Mouse (Mus musculus) midbrain, embryonic 13.5 days (tissue): ENCODE results near the gene Ano6. TPM values are rescaled to one million over a fixed set of nuclear protein-coding genes. Genes with fewer than 3 reads are reported as not detected.

Experiments used
- ATAC-seq: fragments of 200-750 bp; cut with Nextera tagmentation; 2 replicates; pipeline ENCODE4 v1.8.0; 2017; ENCODE audit warnings: mild to moderate bottlenecking, moderate TSS enrichment, moderate library complexity
- H3K27ac ChIP-seq: fragments of 300-500 bp; sonication (generic); 2 replicates; pipeline ENCODE4 v1.5.1; 2015; ENCODE audit warnings: inconsistent platforms, mild to moderate bottlenecking, moderate library complexity
- H3K27me3 ChIP-seq: fragments of 300-500 bp; sonication (generic); 2 replicates; pipeline ENCODE4 v1.6.1; 2015; ENCODE audit warnings: mild to moderate bottlenecking, inconsistent platforms
- H3K36me3 ChIP-seq: fragments of 300-500 bp; sonication (generic); 2 replicates; pipeline ENCODE4 v1.6.1; 2015; ENCODE audit warnings: mild to moderate bottlenecking, inconsistent platforms
- H3K4me1 ChIP-seq: fragments of 300-500 bp; sonication (generic); replicated peaks from 2 replicates; pipeline ENCODE4 v1.6.1; 2015; ENCODE audit warnings: inconsistent platforms
- H3K4me2 ChIP-seq: fragments of 300-500 bp; sonication (generic); replicated peaks from 2 replicates; pipeline ENCODE4 v1.6.1; 2015; ENCODE audit warnings: moderate library complexity, mild to moderate bottlenecking, inconsistent platforms
- H3K4me3 ChIP-seq: fragments of 300-500 bp; sonication (generic); replicated peaks from 2 replicates; pipeline ENCODE4 v1.5.1; 2015; ENCODE audit warnings: mild to moderate bottlenecking, inconsistent platforms
- H3K9ac ChIP-seq: fragments of 300-500 bp; sonication (generic); replicated peaks from 2 replicates; pipeline ENCODE4 v1.6.1; 2015; ENCODE audit warnings: mild to moderate bottlenecking, inconsistent platforms
- H3K9me3 ChIP-seq: fragments of 300-500 bp; sonication (generic); 2 replicates; pipeline ENCODE4 v1.6.1; 2016; ENCODE audit warnings: mild to moderate bottlenecking, inconsistent platforms
- WGBS: fragments of 180-500 bp; shearing (Covaris S2); methylation state at CpG from one replicate; pipeline ENCODE4 v1.1.7; 2015; 5-methylcytosine and 5-hydroxymethylcytosine counted together
- polyA plus RNA-seq: library from polyadenylated mRNA; unstranded; fragments of >200 nt; fragmentation: Nextera tagmentation; extraction: Ambion mirVana; gene quantifications from 2 replicates; pipeline ENCODE4 v1.2.1, GENCODE M21; 2015

The Ano6 gene
- polyA plus RNA-seq, 1 experiment from 2014 or later: 26.8 TPM

- Histone ChIP-seq H3K27me3 (no peaks in the 10 kb centered on the region), H3K4me1 (peaks cover 14% of the 10 kb centered on the region), H3K9ac (no peak overlapping the region), H3K9me3 (no peaks in the 10 kb centered on the region), H3K27ac (peak overlapping the region; percentile 62), H3K4me3 (no peak overlapping the region), H3K36me3 (peaks cover 33% of the 10 kb centered on the region), H3K4me2 (no peak overlapping the region)
- peak; percentile 67 for ATAC-seq
- WGBS: 53% methylated on average over 11 of the region's 11 CpGs
These were observed 155.5 kb downstream of the Ano6 start for GRCm38 (mm10) chr15:95945951-95946708.

- no peak overlapping the region for H3K27ac ChIP-seq
- no peaks in the 10 kb centered on the region for H3K9me3 ChIP-seq
- 95% methylated on average over 18 of the region's 18 CpGs for WGBS
- H3K9ac ChIP-seq: no peak overlapping the region
- H3K4me1 ChIP-seq: peaks cover 17% of the 10 kb centered on the region
- H3K4me3 ChIP-seq: no peak overlapping the region
- ATAC-seq: no peak
- H3K27me3 ChIP-seq: no peaks in the 10 kb centered on the region
- no peak overlapping the region for H3K4me2 ChIP-seq
- H3K36me3 ChIP-seq: peaks cover 24% of the 10 kb centered on the region
These were observed 157.8 kb downstream of the Ano6 start for GRCm38 (mm10) chr15:95948411-95948810.

- Histone ChIP-seq H3K4me3 (no peak overlapping the region), H3K27ac (no peak overlapping the region), H3K27me3 (no peaks in the 10 kb centered on the region), H3K4me1 (peaks cover 17% of the 10 kb centered on the region), H3K9ac (no peak overlapping the region), H3K9me3 (no peaks in the 10 kb centered on the region), H3K4me2 (no peak overlapping the region), H3K36me3 (peaks cover 24% of the 10 kb centered on the region)
- no peak for ATAC-seq
- WGBS: 92% methylated on average over 13 of the region's 13 CpGs
These were observed 158.7 kb downstream of the Ano6 start for GRCm38 (mm10) chr15:95949336-95949735.

- no peak for ATAC-seq
- peaks cover 34% of the 10 kb centered on the region for H3K36me3 ChIP-seq
- H3K27ac ChIP-seq: no peak overlapping the region
- WGBS: 57% methylated on average over 5 of the region's 5 CpGs
- peaks cover 7% of the 10 kb centered on the region for H3K4me1 ChIP-seq
- no peaks in the 10 kb centered on the region for H3K9me3 ChIP-seq
- no peak overlapping the region for H3K4me2 ChIP-seq
- H3K9ac ChIP-seq: 0 out of 2 replicates have a peak overlapping the region, but pooled peaks have one; percentile 19
- no peak overlapping the region for H3K4me3 ChIP-seq
- H3K27me3 ChIP-seq: no peaks in the 10 kb centered on the region
These were observed 160.9 kb downstream of the Ano6 start for GRCm38 (mm10) chr15:95951497-95951896.

GRCm38 (mm10) chr15:95956692-95957091, 166.0 kb downstream of the Ano6 start:
- H3K4me2 ChIP-seq: no peak overlapping the region
- H3K36me3 ChIP-seq: peaks cover 28% of the 10 kb centered on the region
- H3K4me1 ChIP-seq: 0 out of 2 replicates have a peak, but pooled peaks cover 3% of the 10 kb centered on the region
- WGBS: 95% methylated on average over 3 of the region's 3 CpGs
- no peaks in the 10 kb centered on the region for H3K9me3 ChIP-seq
- ATAC-seq: no peak
- no peak overlapping the region for H3K9ac ChIP-seq
- no peaks in the 10 kb centered on the region for H3K27me3 ChIP-seq
- H3K4me3 ChIP-seq: no peak overlapping the region
- no peak overlapping the region for H3K27ac ChIP-seq

GRCm38 (mm10) chr15:95962411-95963123, 171.9 kb downstream of the Ano6 start:
- no peak overlapping the region for H3K27ac ChIP-seq
- H3K27me3 ChIP-seq: no peaks in the 10 kb centered on the region
- peaks cover 20% of the 10 kb centered on the region; the same call in 1 of the 2 replicates for H3K36me3 ChIP-seq
- H3K4me1 ChIP-seq: peaks cover 17% of the 10 kb centered on the region
- ATAC-seq: no peak
- no peaks in the 10 kb centered on the region for H3K9me3 ChIP-seq
- no peak overlapping the region for H3K4me3 ChIP-seq
- 86% methylated on average over 3 of the region's 3 CpGs for WGBS
- no peak overlapping the region for H3K9ac ChIP-seq
- H3K4me2 ChIP-seq: no peak overlapping the region

- Histone ChIP-seq H3K4me1 (peaks cover 23% of the 10 kb centered on the region), H3K4me2 (no peak overlapping the region), H3K27ac (0 out of 2 replicates have a peak overlapping the region, but pooled peaks have one; percentile 35), H3K9ac (no peak overlapping the region), H3K4me3 (no peak overlapping the region), H3K9me3 (no peaks in the 10 kb centered on the region), H3K27me3 (no peaks in the 10 kb centered on the region), H3K36me3 (peaks cover 20% of the 10 kb centered on the region; the same call in 1 of the 2 replicates)
- peak; percentile 53 for ATAC-seq
- 66% methylated on average over 10 of the region's 10 CpGs for WGBS
These were observed 172.5 kb downstream of the Ano6 start for GRCm38 (mm10) chr15:95963124-95963482.

- H3K9ac ChIP-seq: no peak overlapping the region
- no peak overlapping the region for H3K4me2 ChIP-seq
- WGBS: 82% methylated on average over 12 of the region's 12 CpGs
- no peak overlapping the region for H3K27ac ChIP-seq
- H3K4me3 ChIP-seq: no peak overlapping the region
- H3K9me3 ChIP-seq: no peaks in the 10 kb centered on the region
- ATAC-seq: peak; percentile 48; the same call in 1 of the 2 replicates
- H3K36me3 ChIP-seq: peaks cover 18% of the 10 kb centered on the region; the same call in 1 of the 2 replicates
- peaks cover 27% of the 10 kb centered on the region for H3K4me1 ChIP-seq
- H3K27me3 ChIP-seq: no peaks in the 10 kb centered on the region
These were observed 173.0 kb downstream of the Ano6 start for GRCm38 (mm10) chr15:95963533-95964250.

GRCm38 (mm10) chr15:95964251-95964561, 173.6 kb downstream of the Ano6 start:
- Histone ChIP-seq H3K4me3 (no peak overlapping the region), H3K4me2 (no peak overlapping the region), H3K36me3 (peaks cover 20% of the 10 kb centered on the region; the same call in 1 of the 2 replicates), H3K27me3 (no peaks in the 10 kb centered on the region), H3K9me3 (no peaks in the 10 kb centered on the region), H3K27ac (no peak overlapping the region), H3K4me1 (peaks cover 27% of the 10 kb centered on the region), H3K9ac (no peak overlapping the region)
- 74% methylated on average over 4 of the region's 4 CpGs for WGBS
- ATAC-seq: peak; percentile 30; the same call in 1 of the 2 replicates

- ATAC-seq: no peak
- H3K9ac ChIP-seq: no peak overlapping the region
- H3K4me3 ChIP-seq: no peak overlapping the region
- H3K4me1 ChIP-seq: peaks cover 27% of the 10 kb centered on the region
- H3K9me3 ChIP-seq: no peaks in the 10 kb centered on the region
- 97% methylated on average over 2 of the region's 2 CpGs for WGBS
- no peak overlapping the region for H3K4me2 ChIP-seq
- H3K27ac ChIP-seq: no peak overlapping the region
- H3K27me3 ChIP-seq: no peaks in the 10 kb centered on the region
- peaks cover 23% of the 10 kb centered on the region; the same call in 1 of the 2 replicates for H3K36me3 ChIP-seq
These were observed 176.3 kb downstream of the Ano6 start for GRCm38 (mm10) chr15:95966979-95967378.

GRCm38 (mm10) chr15:95967516-95968196, 177.0 kb downstream of the Ano6 start:
- no peak overlapping the region for H3K4me2 ChIP-seq
- no peak overlapping the region for H3K9ac ChIP-seq
- 77% methylated on average over 16 of the region's 16 CpGs for WGBS
- H3K4me3 ChIP-seq: no peak overlapping the region
- peak; percentile 62; the same call in 1 of the 2 replicates for ATAC-seq
- peaks cover 26% of the 10 kb centered on the region for H3K36me3 ChIP-seq
- no peak overlapping the region; the same call in 1 of the 2 replicates for H3K27ac ChIP-seq
- no peaks in the 10 kb centered on the region for H3K9me3 ChIP-seq
- no peaks in the 10 kb centered on the region for H3K27me3 ChIP-seq
- H3K4me1 ChIP-seq: peaks cover 27% of the 10 kb centered on the region
